Mouse (Mus musculus): ENCODE measurements around the gene Sptlc2.

DNA sequence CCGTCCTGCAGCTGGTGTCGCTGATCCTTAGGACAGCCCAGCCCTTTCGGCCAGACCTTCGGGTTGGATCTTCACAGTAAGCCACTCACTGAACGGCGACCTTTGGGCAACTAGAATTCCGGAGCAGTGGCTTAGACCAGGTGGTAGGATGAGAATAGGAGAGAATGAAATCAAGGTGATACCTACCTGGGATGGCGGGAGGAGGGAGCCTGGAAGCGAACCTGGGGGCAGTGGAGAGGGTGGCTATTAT lies 87.8 kb downstream of the Sptlc2 start:
- TF ChIP-seq CTCF (IDR thresholded peaks at IDR 0.05; ENCODE audit: borderline replicate concordance, extremely low read depth, insufficient read depth, insufficient read length) (no peak), POLR2A (IDR thresholded peaks at IDR 0.05; ENCODE audit: borderline replicate concordance, extremely low read depth, insufficient read depth, insufficient read length, poor library complexity, severe bottlenecking) (no peak)

Data from brain, embryonic 14.5 days (tissue).